Mouse (Mus musculus): ENCODE results near the gene Krt77.

The Krt77 gene

GRCm38 (mm10) chr15:101869431-101869830, at the start of gene Krt77:
Gene Krt77, minus strand, starts transcription at chr15:101869705.
- no peak for DNase-seq (ENCODE audit: low spot score)

DNA sequence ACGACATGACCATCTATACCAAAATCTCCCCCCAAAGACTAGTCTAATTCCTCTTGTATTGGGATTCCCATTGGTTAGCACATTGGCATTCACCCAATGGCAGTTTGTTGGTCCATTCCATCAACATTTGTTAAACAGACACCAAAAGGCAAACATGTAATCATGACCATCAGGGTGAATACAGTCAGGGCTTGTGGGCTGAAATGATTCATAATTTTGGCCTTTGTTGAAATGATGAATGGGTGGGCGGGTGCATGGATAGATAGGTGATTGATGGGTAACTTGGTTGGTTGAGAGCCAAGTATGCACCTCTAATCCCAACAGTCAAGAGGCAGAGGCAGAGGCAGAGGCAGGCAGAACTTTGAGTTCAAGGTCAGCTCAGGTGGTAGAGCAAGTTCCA, 46.6 kb upstream of the Krt77 start:
- DNase-seq (ENCODE audit: low spot score), result no peak

GRCm38 (mm10) chr15:101904849-101905248, 35.3 kb upstream of the Krt77 start:
- no peak for DNase-seq (ENCODE audit: low spot score)

- DNase-seq (ENCODE audit: low spot score), result no peak
Observed at GRCm38 (mm10) chr15:101902171-101903149, 33.0 kb upstream of the Krt77 start.

GRCm38 (mm10) chr15:101895216-101895615, 25.7 kb upstream of the Krt77 start:
- DNase-seq (ENCODE audit: low spot score), result no peak

DNA sequence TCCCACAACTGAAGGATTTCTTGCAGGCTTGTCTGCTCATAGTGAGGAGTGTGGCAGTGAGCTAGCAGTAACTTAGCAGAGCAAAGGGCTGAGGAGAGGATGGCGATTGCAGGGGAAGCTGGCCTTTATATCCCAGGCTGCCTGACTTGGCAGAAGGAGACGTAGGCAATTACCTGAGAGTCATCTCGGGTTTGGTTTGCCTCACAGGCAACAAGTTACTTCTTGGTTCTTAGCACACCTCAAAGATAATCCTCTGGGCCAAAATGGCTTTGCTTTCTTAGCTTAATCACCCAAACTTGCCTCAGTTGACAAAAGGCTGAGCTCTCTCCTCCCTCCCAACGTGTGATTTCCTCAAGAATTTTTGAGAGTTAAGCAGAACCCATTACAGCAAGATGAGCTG, 23.3 kb upstream of the Krt77 start, which contains the start of gene Krt76:
Gene Krt76, minus strand, starts transcription at position 101 of the 400 bp plus-strand sequence.
- no peak for DNase-seq (ENCODE audit: low spot score)

- no peak for DNase-seq (ENCODE audit: low spot score)
Observed at GRCm38 (mm10) chr15:101879776-101880175, 10.3 kb upstream of the Krt77 start.

GRCm38 (mm10) chr15:101878041-101878440, 8.5 kb upstream of the Krt77 start:
- no peak for DNase-seq (ENCODE audit: low spot score)

DNA sequence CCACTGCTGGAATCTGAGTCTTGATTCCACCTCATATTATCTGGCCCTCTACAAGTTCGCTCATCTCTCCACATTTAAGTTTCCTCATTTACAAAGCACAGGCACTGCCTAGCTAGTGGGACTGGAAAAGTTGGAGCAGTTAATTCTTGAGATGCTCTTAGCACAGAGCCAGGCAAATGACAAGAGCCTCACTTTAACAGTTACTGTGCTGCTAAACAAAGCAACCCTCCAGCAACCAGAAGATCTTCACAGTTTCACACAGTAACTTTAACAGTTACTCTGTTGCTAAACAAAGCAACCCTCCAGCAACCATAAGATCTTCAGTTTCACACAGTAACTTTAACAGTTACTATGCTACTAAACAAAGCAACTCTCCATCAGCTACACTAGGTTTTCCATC, 4.9 kb upstream of the Krt77 start:
- no peak for DNase-seq (ENCODE audit: low spot score)

GRCm38 (mm10) chr15:101873231-101873630, 3.7 kb upstream of the Krt77 start:
- DNase-seq (ENCODE audit: low spot score), result no peak

GRCm38 (mm10) chr15:101866754-101867153, 2.8 kb downstream of the Krt77 start:
- no peak for DNase-seq (ENCODE audit: low spot score)

DNA sequence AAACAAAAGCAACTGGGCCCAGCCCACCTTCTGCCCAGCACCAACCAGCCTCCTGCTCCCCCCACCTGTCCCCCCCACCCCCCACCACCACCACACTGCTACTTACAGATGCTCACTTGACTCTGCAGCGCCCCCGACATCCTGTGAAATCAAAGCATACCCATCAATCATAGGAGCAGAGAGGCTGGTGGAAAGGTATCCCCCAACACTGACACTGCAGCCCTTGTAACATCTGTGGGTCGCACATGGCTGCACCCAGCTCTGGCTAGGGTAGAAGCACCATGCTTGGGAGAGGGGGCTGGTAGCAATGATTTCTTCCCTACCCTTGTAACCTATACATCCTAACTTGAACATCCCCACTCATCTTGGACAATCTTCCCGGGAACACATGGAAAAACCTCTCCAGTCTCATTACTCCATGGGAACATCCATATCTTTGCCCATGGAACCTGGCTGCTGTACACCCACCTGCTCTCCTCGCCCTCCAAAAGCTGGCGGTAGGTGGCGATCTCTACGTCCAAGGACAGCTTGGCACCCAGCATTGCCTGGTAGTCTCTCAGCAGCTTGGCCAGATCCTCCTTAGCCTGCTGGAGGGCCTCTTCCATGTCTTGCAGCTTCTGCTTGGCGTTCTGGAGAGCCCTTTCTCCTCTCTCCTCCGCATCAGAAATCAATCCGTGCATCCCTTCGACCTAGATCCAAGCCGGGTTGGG, 8.9 kb downstream of the Krt77 start:
- no peak for DNase-seq (ENCODE audit: low spot score)

DNA sequence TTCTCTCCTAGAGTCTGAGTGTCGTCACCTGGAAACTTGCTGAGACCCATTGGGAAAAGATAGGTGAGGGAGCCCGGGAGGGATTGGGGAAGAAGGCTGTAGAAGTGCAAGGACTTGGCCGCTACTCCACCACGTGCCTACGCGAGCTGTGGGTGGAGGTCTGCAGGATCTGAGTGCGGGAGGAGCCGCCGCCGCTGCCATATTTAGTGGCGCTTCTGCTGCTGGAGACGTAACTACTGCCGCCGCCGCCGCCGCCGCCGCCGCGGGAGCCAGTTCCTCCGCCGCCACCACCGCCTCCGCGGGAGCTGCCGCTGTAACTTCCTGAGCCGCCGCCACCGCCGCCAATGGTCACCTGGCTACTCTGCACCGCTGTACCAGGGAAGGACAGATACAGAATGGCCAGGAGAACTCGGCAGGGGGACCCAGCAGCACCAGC, 9.8 kb downstream of the Krt77 start:
- peak; percentile 51 for DNase-seq (ENCODE audit: low spot score)

DNA sequence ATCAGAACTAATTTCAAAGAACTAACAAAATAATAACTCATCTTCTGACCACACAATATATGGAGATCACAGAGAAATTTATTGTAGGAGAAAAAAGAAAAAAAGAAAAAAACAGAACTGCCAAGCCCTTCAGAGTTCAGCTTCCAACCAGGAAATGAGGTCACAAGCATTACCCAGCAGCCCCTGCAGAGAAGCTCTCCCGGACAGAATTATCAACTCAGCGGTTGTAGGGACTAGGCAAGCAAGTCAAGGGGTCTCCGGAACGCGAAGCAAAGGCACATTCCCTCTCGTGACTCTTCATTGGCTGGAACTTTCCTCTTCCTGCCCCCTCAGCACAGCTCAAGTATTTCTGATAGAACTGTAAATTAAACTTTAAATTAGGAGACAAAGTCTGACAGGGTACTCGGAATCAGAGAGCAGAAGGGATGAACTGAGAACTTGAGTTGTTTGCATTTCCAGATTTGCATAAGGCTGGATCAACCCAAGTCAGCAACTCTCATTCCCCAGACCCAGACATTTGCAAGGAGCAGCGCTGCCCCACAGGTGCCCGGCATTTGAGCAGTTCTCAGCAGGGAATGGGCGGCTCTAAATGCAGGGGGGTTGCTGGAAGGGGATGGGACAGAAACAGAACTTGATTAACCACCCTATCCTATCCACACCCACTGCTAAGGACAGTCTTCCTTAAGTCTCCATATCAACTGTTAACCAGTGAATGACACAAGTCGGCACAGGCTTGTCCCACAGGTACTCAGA, 10.7 kb downstream of the Krt77 start:
- no peak for DNase-seq (ENCODE audit: low spot score)

GRCm38 (mm10) chr15:101856696-101857095, 12.8 kb downstream of the Krt77 start:
- no peak for DNase-seq (ENCODE audit: low spot score)

GRCm38 (mm10) chr15:101855732-101856131, 13.8 kb downstream of the Krt77 start:
- DNase-seq (ENCODE audit: low spot score), result no peak

GRCm38 (mm10) chr15:101854294-101854693, 15.2 kb downstream of the Krt77 start:
- no peak for DNase-seq (ENCODE audit: low spot score)

DNA sequence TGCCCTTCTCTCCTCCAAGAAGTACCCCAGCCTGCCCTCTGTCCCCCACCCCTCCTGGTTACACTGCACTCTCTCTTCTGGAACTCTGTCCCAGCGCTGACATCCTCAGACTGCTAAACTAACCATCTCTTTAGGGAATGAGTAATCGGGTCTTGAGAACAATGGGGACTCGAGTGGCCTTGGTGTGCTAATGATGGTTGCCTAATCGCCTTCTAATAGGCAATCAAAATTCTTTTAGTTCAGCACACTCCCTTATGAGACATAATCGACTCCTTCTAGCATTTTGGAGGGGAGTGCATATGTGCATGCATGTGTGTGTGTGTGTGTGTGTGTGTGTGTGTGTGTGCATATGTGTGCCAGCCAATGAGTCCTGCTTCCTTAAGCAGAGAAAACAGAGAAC, 16.9 kb downstream of the Krt77 start:
- DNase-seq (ENCODE audit: low spot score), result no peak

DNA sequence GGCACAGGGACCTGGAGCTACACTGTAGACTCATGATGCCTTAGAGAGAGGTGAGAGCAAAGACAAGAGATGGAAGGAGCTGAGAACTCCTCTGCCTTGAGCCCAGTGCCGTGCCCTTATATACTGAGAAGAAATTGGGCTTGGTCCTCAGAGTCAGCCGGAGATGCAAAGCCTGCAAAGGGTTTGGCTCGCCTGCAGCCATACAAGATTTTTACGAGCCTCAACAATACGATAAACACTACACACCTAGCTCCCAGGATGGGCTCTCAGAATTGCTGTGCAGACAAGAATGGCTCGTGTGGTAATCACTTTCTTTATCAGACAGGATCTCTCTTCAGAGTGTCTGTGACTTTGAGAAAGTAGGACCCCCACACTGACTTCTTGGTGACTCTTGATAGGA, 18.8 kb downstream of the Krt77 start, which contains the start of gene Krt1:
Gene Krt1, minus strand, starts transcription at position 101 of the 400 bp plus-strand sequence.
- DNase-seq (ENCODE audit: low spot score), result no peak

- DNase-seq (ENCODE audit: low spot score), result peak; percentile 33
Observed at GRCm38 (mm10) chr15:101845971-101846403, 23.5 kb downstream of the Krt77 start.

- DNase-seq (ENCODE audit: low spot score), result no peak
Observed at GRCm38 (mm10) chr15:101843192-101843591, 26.3 kb downstream of the Krt77 start.

GRCm38 (mm10) chr15:101834784-101835328, 34.6 kb downstream of the Krt77 start:
- DNase-seq (ENCODE audit: low spot score), result no peak
